Mouse (Mus musculus) left cerebral cortex, adult 2 months (tissue): ENCODE results near the gene Olfr394. TPM values are rescaled to one million over a fixed set of nuclear protein-coding genes. Genes with fewer than 3 reads are reported as not detected.
"Not testable (repeated sequence)": the region's sequence is repeated elsewhere in the genome, so short reads cannot be mapped to it uniquely, and the experiment has no call there.

ENCODE experiments used
- DNase-seq, 2 experiments: peaks; one replicate each; pipeline ENCODE4 v3.0.0; 2021 to 2022; ENCODE audit warnings: low spot score in 2 of 2, mixed read lengths in 1 of 2; ENCODE audit errors: extremely low spot score in 1 of 2
- H3K27ac ChIP-seq: fragments of 200-600 bp; 2 replicates; pipeline ENCODE4 v1.8.1; 2022
- H3K4me3 ChIP-seq: fragments of 200-600 bp; 2 replicates; pipeline ENCODE4 v1.8.1; 2022
- CTCF ChIP-seq: fragments of 200-600 bp; IDR thresholded peaks from 2 replicates; pipeline ENCODE4 v1.8.1; 2022; ENCODE audit warnings: antibody characterized with exemption, mild to moderate bottlenecking, moderate library complexity
- intact Hi-C: fragments of 180-260 bp; cut with DNase I; formaldehyde crosslinking; loops from one replicate; pipeline ENCODE4 v1.15.1; 2025
- long read RNA-seq, 2 experiments: library from polyadenylated mRNA; stranded (forward); transcript quantifications; one replicate each; pipeline ENCODE4 v2.0.0; 2021; ENCODE audit warnings: borderline mapping rate in 2 of 2
- total RNA-seq, 2 experiments: library from RNA; stranded (reverse); gene quantifications; 2 replicates each; pipeline ENCODE4 v1.2.3; 2021

The Olfr394 gene
- total RNA-seq: not detected
- long read RNA-seq, experiment 1: 0 reads
- long read RNA-seq, experiment 2: 0 reads

DNA sequence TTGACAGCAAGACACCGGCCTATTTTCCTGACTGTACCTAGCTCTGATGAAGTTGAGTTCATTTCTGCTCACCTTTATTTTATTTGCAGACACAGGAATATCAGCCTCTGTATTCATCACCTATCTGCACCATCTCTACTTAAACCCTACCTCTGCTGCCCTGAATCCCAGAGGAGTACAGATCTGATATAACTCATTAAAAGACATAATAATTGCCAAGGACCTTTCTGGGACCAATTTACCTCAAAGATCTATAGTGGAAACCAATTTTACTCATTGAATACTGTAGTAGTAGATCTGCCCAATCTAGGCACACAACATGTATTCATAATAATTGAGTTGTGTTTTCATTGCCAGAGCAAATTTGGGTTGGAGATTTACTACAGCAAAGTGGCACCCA lies at the start of gene Olfr394:
Olfr394 (minus strand) TSS at position 101 of the 400 bp plus-strand sequence.
- intact Hi-C loops: no loop called here

DNA sequence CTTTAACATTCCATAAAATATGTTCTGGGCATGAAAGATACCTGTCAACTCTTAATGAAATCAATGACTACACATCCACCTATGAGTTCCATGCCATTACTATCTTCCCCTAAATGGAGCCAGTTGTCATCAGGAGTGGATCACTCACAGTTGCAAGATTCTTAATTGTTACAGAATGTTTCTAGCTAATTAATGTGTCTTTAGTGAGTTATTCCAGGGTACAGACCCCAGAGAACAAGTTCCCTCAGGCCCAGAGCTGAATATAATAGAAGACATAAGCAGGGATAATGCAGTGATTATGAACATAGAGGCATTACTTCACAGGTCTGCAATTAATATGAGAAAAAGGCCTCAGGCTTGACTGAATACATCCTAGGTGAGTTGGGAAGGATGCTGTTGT lies 45.8 kb upstream of the Olfr394 start, which contains the start of gene Olfr23:
Olfr23 (plus strand) TSS at position 301 of the 400 bp plus-strand sequence.
- no peak for TF ChIP-seq CTCF

More for the DNA sequence above, at the start of gene Olfr394:
- DNase-seq: no peak
- Histone ChIP-seq H3K27ac (no peak within 1 kb of the TSS), H3K4me3 (no peak within 1 kb of the TSS)
- no peak for TF ChIP-seq CTCF

DNA sequence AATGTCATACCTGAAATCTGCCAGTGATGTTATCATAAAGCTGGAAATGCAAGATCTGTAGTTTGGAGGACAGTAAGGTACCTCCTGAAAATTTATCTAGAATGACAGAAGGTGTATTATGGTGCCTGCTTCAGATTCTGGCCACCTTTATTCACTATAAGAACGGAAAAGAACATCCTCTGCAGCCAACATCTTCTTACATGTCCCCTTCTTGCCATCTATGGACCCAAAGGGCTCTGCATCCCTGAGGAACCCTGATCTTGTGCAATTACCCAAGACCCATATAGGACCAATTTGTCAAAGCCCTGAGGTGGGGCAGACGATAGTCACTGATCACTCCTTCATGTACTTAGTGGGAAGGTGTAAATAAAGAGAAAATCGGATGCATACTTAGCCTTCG lies 18.6 kb upstream of the Olfr394 start, which contains the start of gene Olfr395:
Olfr395 (minus strand) TSS at position 101 of the 400 bp plus-strand sequence.
- intact Hi-C loops: loop anchor here (5.0 kb wide), 1 partner anchor 97 kb away; no protein-coding TSS in a partner anchor
- not testable (repeated sequence) for DNase-seq, H3K27ac ChIP-seq

More for the DNA sequence above, 45.8 kb upstream of the Olfr394 start, which contains the start of gene Olfr23:
- no peak for DNase-seq
- intact Hi-C loops: no loop called here
- no peak within 1 kb of the TSS for H3K27ac ChIP-seq
- H3K4me3 ChIP-seq: no peak within 1 kb of the TSS

DNA sequence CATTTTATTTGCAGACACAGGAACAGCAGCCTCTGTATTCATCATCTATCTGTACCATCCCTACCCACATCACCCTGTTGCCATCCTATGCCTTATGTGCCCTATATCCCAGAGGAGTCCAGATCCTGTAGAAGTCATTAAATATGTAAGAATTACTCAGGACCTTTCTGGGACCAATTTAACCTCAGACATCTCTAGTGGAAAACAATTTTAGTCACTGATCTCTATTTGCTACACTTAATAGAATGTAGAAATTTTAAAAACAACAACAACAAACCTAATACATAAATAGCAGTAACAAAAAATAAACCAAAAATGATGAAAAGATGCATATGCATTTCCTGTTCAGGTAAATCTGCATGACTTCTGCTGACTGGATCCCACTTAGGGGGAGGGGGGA lies 39.2 kb downstream of the Olfr394 start, which contains the start of gene Olfr393:
Olfr393 (minus strand) TSS at position 101 of the 400 bp plus-strand sequence.
- no peak within 1 kb of the TSS for H3K4me3 ChIP-seq
- intact Hi-C loops: no loop called here
- TF ChIP-seq CTCF: no peak

More for the DNA sequence above, 18.6 kb upstream of the Olfr394 start, which contains the start of gene Olfr395:
- not testable (repeated sequence) for H3K4me3 ChIP-seq

More for the DNA sequence above, 39.2 kb downstream of the Olfr394 start, which contains the start of gene Olfr393:
- DNase-seq: no peak
- H3K27ac ChIP-seq: no peak within 1 kb of the TSS

Other genes with a start within 250 kb of the Olfr394 start
- gene Zfp735, start 202.0 kb downstream of the Olfr394 start, total RNA-seq: not detected
- gene Olfr389, start 110.1 kb downstream of the Olfr394 start, total RNA-seq: not detected
- gene Olfr390, start 107.8 kb downstream of the Olfr394 start, total RNA-seq: not detected
- gene Olfr391-ps, start 87.7 kb downstream of the Olfr394 start, total RNA-seq: not detected
- gene Olfr392, start 73.7 kb downstream of the Olfr394 start, total RNA-seq: not detected
- gene Olfr393, start 39.3 kb downstream of the Olfr394 start, total RNA-seq: not detected
- not detected for gene Olfr395, start 18.5 kb upstream of the Olfr394 start, total RNA-seq
- not detected for gene Olfr23, start 45.9 kb upstream of the Olfr394 start, total RNA-seq
- gene Olfr397, start 70.0 kb upstream of the Olfr394 start, total RNA-seq: not detected
- gene Olfr398, start 99.6 kb upstream of the Olfr394 start, total RNA-seq: not detected
- not detected for gene Olfr139, start 165.8 kb upstream of the Olfr394 start, total RNA-seq
- gene Olfr399, start 165.8 kb upstream of the Olfr394 start, total RNA-seq: not detected
- not detected for gene Zfp616, start 179.2 kb upstream of the Olfr394 start, total RNA-seq
- not detected for gene Olfr401, start 222.9 kb upstream of the Olfr394 start, total RNA-seq